Mouse (Mus musculus) layer of hippocampus, adult 9-10 months (tissue): ENCODE measurements at regions not wholly inside any gene's neighbourhood (a gene's known extent, or its start where the extent isn't known, plus 50 kb on each side); places are given as distances from the start of the nearest gene placed in this dataset.

Experiments
- DNase-seq: peaks from one replicate; pipeline ENCODE4 v3.0.0; 2022; ENCODE audit warnings: low spot score

DNA sequence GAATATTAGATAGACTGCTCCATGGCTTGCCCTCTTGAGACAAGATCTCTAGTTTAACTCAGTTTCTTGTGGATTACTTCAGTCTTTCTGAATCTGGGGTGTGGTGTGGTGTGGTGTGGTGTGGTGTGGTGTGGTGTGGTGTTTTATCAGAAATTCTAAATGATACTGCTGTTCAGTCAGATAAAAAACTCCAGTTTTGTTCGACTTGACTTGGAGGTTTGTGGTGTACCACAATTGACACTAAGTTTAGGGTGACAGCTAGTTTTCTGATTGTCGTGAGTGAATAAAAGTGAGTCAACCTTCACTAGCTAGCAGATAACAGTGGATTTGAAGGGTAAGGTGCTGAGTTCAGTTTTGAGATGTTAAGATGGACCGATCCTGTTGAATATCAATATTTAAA, 89.5 kb upstream of the Cdkn2b start:
- DNase-seq, result no peak

DNA sequence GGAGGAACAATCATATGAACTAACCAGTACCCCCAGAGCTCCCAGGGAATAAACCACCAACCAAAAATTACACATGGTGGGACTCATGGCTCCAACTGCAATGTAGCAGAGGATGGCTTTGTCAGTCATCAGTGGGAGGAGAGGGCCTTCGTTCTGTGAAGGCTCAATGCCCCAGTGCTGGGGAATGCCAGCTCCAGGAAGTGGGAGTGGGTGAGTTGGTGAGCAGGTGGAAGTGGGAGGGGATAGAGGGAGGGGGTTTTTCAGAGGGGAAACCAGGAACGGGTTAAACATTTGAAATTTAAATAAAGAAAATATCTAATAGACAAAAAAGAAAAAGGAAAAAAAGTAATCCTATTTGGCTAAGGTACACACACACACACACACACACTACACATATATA, 88.4 kb upstream of the Cdkn2b start:
- DNase-seq, result no peak

DNA sequence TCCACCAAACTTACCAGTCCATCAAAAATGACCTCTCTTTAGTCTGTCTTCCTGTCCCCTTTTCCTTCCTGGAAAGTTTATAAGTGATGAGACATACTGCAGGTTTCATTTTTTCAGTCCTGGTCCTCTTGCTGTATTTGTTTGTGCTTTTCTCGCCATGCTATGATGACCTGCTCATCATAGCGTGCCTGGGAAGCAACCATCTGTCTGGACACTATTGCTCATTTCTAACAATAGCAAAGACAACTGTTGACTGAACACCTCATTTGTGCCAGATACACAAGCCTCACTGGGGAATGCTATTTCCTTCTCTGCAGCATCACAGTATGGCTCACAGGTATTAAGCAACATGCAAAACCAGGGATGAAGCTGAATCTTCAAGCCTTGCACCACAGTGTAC, 85.2 kb upstream of the Cdkn2b start:
- no peak for DNase-seq

DNA sequence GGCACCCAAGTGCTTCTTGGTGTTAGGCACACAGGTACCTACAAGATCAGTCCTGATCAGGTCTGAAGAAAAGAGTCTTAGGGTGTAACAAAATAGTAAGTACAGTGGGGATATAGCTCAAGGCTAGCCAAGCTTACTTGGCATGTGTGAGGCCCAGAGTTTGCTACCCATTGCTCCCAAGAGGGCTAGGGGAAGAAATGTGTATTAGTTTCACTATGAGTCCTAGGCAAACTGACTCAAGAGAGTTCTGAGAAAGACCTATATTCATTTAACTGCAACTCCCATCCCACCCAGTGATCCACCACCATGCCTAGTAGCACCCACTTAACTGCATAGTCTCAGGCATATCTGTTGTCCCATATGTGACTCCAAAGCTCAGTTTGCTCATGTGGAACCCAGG, 84.5 kb upstream of the Cdkn2b start:
- no peak for DNase-seq

DNA sequence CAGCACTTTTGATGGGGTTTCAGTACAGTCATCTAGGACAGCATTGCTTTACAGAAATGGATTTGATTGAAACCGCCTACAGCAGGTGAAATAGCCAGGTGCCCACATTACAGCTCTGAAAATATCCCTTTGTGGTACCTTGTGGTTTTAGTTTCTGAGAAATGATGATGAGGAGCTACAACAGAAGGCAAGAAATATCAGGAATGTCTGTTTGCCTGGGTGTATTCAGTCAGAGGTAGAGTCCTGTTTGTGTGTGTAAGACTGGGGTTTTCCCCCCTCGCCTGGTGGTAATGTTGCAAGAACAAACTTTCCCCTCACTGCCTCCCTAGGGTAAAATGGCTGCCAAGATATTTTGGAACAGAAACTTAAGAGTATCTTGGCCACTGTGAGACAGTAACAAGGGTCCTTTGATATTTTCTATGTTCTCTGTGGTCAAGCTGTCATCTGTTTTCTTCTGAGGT, 82.4 kb upstream of the Cdkn2b start:
- DNase-seq, result no peak

DNA sequence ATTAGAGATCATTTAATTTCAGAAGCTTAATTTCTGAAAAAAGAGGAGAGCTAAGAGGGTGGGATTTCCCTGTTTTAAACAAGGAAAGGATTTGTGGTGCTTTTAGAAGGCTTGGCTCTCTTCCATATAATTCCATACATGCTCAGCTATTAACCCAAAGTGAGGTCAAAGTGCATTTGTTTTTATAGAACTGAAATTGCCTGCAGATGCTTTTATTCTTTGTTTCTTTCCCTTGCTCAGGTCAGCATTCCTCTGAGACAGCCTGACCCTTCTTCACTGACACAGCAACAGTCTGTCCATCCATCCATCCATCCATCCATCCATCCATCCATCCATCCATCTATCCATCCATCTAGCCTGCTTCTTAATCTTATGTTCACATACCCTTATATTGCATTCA, 82.0 kb upstream of the Cdkn2b start:
- no peak for DNase-seq

DNA sequence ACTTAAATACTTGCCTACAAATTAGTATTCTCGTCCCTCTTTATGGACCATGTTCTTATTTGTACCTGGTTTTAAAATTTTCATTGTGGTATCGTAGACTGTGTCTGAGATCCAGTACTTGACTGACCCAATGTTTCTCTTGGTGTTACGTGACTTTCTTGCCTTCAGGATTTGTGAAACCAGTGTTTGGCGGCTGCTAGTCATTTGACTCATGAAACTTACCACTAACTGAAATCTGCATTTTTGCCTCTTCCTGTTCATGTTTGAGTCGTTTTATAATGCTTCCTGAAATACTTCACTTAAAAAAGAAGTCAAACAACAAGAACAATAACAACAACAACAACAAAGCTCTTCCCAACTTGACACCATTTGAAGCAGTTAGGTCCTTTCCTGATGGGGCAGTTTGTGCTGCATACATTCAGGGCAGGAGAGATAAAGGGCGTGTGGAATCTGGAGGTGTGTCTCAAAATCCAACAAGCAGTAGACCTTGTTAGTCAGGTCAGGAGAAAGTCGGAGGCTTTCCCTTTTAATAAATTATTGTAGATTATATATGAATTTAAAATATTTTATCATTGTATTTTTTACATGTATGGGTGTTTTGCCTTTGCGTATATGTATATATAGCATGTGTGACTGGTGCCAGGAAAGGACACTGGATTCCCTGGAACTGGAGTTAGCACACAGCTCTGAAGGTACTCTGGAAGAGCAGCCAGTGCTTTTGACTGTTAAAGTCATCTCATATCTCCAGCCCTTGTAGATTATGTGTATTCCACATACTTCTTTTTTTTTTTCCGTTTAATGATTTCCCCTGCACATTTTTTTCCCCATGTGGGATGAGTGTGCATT, 80.8 kb upstream of the Cdkn2b start:
- no peak for DNase-seq

DNA sequence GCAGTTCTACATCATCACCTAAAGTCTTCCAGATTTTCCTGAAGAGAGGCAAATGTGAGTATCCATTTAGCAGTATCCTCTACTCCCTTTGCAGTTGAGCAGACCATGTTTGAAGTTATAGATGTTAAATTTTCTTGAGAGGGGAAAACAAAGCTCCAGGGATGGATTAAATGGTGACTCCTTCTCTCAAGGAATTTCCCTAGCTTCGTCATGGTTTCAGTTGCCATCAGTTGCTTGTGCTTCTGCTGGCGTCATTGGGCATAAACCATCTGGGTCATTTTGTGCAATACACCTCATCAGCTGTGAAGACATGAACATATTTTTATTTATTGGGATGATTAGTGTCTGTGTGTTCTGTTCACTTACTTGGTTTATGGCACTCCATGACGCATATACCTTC, 72.7 kb upstream of the Cdkn2b start:
- no peak for DNase-seq

DNA sequence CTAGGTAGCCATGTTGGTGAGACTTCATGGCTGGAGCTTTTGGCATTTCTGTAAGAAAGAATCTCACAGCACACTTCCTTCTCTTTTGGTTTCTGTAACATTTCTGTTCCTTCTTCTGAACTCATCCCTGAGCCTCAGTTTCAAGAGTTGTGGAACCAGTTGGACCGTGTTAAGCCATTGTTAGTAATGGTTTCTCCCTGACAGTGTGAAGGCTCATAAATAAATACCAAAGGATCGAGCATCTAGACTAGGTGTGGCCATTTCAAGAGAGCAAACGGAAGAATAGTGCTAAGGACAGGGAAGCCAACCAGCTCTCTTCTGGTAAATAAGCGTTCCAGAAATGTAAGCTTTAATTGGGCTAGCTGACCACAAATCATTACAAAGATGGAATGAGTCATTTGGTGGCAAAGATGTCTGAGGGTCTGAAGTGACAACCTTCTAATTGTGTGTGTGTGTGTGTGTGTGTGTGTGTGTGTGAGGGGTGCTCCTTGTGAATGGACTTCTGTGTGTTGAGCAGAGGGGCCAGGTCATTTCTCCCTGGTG, 71.7 kb upstream of the Cdkn2b start:
- no peak for DNase-seq

DNA sequence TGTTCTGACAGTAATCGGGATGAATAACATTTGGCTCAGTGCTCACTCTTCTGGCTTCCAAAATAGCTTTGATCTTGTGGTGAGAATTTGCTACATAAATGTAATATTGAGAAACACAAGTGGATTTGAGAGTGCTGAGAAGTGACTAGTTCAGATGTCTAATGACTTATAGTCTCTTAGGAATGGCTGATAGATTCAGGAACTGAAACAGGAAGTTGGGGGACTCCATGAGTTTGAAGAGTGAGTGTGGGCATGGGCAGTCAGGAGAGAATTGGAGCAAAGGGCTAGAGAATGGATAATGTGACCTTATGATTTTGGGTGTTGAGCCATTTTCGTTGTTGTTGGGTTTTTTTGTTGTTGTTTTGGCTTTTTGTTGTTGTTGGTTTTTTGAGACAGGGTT, 70.9 kb upstream of the Cdkn2b start:
- no peak for DNase-seq

DNA sequence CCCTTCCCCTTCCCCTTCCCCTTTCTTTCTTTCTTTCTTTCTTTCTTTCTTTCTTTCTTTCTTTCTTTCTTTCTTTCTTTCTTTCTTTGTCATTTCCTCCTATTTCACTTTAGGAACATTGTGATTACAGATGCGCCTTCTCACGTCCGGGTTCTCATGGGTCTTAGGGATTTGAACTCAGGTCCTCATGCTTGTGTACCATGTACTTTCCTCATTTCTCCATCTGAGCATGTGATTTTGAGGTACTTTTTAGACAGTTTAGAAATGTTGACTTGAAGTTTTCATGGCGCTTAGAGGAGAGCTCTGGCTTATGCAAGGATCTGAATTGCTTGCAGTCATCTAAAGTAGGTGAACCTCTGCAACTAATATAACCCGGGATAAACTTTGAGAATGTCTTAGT, 70.2 kb upstream of the Cdkn2b start:
- DNase-seq, result no peak

DNA sequence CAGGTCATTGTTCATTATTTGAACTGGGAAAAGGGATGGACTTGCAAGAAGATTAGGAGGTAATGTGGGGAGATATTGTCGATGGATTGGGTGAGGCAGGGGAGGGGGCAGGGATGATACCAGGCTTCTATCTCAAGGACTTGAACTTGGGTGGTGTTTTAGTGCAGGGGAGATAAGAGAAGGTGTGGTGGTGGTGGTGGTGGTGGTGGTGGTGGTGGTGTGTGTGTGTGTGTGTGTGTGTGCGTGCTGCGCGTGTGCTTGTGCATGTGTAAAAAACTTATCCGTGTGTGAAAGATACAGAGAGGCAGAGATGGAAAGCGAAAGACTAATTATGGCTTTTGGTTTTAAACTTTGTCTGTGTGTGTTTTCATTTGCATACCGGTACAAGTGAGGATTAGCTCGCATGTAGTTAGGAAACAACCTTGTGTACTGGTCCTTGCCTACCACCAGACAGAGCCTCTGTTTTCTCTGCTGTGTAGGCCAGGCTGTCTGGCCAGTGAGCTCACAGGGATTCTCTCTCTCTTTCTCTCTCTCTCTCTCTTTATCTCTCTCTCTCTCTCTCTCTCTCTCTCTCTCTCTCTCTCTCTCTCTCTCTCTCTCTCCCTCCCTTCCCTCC, 69.6 kb upstream of the Cdkn2b start:
- DNase-seq, result no peak

DNA sequence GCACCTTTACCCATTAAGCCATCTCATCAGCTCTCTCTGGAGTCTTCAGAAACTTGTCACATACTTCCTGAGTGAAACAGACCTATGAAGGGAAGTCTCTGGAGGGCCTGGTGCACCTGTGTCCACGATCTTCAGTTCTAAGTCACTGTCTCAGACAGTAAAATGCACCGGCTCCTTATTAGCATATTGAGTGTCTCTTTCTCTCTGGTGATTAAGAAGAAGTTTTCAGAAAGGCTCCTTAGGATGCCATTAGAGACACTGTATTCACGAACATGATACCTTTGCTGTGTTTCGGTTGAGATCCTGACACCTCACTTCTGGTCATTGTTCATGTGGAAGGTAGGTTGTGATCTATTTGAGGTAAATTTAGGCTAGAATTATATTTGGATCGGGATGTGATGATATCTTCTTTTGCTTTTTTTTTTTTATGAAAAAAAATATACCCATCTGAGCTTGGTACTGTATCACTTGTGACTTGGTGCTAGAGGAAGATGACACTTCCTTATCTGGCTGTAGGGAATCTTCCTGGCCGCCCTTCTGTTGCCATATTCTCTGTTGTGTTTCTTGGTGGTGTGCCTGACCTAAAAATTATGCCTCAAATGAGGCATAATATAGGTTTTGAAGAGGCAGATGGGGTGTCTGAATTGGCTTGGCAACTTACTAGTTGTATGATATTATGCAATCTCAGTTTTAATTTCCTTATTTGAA, 68.9 kb upstream of the Cdkn2b start:
- DNase-seq, result no peak

DNA sequence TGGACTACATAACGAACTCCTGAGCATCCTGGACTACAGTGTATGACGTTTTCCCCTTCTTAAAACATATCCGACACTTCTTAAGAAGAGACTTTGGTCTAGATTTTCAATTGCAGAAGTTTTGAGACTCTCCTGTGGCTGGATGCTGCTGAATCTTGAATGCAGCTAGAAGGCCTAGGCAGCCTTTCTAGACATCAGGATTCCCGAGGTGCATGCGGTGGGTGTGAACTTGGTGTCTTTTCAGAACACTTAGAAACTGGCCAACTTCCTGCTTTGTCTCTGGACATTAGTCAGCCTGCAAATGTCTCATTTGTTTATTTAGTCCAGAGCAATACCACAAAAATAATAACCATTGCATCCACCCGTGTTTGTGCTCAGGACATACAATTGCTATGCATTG, 61.8 kb upstream of the Cdkn2b start:
- DNase-seq, result no peak

DNA sequence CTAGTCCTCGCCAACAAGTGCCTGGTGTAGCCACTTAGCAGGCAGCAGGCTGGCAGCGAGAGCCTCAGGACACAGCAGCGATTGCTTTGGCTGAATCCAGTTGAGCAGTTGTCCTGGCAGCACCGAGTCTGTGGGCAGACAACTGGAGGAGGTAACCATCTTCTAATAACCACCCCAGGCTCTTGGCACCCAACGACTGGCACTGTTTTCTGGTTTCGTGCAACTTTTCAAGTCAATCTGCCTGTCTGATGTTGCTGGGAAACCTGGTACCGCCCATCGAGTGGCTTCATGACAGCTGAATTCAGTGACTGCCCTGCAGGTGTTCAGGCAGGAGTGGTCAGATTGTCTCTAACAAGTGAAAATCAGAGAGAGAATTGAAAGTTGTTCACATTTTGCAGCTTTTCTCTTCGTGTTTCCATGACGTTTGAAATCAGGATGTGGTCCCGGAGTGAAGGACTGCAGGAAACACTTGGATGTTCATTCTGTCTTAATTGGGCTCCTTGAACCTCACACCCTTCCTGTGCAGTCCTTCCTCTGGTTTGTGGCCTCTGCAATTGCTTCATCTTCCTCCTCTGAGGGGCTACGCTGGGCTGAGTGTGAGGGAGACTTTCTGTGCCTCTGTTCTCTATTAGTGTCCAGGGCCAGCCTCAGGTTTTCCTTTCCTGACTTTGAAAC, 58.1 kb upstream of the Cdkn2b start:
- no peak for DNase-seq

DNA sequence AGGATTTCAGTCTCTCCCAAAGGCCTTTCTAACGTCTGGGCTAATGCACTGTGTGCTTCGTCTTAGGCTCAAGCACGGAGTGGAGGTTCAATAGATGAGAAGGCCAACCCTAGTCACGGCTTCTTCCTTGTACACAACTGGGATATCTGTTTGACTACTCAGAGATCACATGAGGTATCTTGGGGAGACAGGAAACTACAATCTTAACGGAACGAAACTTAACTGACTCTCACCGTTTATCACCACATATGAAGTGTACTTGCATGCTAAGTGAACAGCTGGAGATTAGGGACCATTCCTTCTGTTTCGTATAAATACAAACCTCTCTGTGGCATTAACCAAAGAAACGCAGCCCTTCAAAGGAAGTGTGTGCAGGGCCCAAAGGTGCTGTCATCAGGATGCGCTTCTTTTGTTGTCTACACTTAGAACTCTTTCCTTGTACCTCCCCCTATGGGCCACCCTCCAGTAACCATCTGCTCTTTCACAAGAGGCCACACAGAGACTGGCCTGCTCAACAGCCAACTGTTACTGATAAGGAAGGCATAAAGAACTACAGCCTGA, 55.8 kb upstream of the Cdkn2b start:
- no peak for DNase-seq

DNA sequence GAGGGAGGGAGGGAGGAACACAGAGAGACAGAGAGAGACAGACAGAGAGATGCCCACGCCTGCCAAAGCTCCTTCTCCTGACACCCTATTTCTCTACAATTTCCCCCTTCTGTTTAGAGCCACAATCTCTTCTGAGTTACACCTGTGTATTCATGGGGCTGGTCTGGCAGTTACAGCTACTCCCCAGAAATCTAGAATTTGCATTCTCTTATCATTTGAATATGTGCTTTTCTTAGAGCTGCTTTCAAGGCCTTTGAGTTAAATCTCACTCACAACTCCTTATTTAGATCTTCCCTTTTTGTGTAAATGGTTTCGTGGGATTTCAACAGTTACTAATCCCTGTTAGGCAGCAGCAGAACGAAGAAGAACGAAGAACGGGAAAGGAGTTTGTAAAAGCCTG, 55.0 kb upstream of the Cdkn2b start:
- no peak for DNase-seq

DNA sequence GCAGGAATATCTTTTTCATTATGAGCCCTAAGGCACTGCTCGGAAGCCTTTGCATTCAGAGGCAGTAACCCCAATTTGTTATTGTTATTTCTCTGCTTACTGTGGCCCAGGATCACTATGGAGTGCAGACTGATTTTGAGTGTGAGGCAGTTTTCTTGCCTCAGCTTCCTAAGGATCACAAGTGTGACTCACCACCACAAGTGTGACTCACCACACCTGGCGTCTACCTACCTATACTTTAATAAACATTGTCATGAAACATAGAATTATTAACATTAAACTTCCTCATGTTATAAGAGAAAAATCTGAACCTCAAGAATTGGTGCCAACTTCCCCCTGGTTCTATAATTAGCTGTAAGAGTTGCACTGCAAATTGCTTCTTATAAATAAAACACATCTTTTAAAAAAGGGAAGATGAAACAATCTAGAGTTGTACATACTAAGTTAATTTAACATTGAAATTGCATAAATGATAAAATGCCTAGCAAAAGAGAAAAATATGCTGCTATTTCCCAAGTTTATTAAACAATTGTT, 52.4 kb upstream of the Cdkn2b start:
- no peak for DNase-seq

DNA sequence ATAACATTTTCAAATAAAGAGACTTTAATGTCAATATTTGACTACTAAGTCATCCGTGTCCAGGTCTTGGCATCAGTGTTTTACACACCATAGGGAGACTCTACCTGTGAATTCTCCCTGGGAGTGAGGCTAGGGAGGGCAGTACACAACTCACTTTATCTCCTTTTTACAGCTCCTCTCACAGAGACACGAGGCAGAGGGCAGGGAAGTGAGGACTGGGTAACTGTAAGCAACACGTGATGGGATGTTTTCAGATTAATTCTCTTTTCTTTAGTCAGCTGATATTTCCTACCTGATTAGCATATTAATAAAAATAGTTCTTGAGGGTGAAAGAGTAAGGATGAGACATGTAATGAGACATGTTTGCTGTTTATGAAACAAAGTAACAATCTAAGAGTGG, 51.8 kb upstream of the Cdkn2b start:
- DNase-seq, result no peak

DNA sequence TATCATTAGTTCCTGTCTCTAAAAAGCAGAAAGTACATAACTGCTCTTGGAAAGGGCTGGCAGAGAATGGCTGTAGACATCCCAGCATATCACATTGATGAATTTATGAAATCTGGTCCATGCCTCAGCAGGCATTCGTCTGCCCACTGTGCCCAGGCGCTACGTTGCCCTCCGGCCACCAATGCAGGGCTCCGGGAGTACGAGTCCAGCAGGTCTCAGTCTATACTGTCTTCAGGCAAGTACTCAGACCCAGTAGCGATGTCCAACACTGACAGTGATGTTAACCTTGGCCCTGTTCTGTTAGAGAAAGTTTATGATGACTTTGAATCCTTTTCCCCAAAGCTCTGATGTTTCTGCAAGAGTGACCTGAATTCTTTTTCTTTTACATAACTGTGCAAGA, 50.5 kb upstream of the Cdkn2b start:
- no peak for DNase-seq
